Comparison of ENCODE assay signal across 33 mouse cellular contexts in the genomic region with DNA sequence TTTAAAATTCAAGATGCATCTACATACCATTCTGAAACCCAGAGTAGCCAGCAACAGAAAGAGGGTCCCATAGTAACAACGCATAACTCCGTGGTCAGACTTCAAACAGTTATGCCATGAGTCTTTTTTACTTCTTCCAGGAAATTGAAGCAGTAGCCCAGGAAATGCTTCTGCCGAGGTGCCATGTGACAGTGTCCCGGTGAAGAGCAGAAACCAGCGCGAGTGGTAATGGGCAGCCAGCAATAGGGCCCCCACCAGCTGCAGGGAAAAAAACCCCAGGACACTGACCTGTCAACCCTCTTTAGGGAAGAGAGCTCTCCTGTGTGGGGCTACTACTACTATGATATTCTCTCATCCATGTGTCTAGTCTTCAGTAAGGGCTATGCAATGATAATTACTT.
"Had no signal": no experiment of that assay in that cellular context is flagged by ENCODE, and none has a peak within 500 bp of the region (broad histone marks: within the 10 kb centered on the region; RNA-seq: fewer than 3 reads in every experiment).

No protein-coding gene starts in this region.

- H3K9me3 ChIP-seq: heart, embryonic 15.5 days; hindbrain, embryonic 12.5 days; hindbrain, embryonic 13.5 days; intestine, embryonic 15.5 days; kidney, embryonic 15.5 days had no signal

- H3K36me3 ChIP-seq: heart, embryonic 12.5 days; heart, embryonic 13.5 days; heart, embryonic 15.5 days; hindbrain, embryonic 10.5 days; hindbrain, embryonic 12.5 days; hindbrain, embryonic 13.5 days; hindbrain, embryonic 15.5 days; intestine, embryonic 15.5 days; kidney, embryonic 15.5 days had no signal

- DNase-seq: heart, postnatal 10 days; heart, postnatal 14 days; heart, postnatal 36 days; heart, postnatal 4 days; kidney, adult 11 months; kidney, adult 18-20 months; kidney, adult 2 months; kidney, adult 8-10 months; kidney, adult 9 months; kidney, postnatal 10 days; kidney, postnatal 14 days; kidney, postnatal 25 days; kidney, postnatal 36 days; layer of hippocampus, adult 9-11 months; layer of hippocampus, postnatal 36 days had no signal

- H3K9ac ChIP-seq: heart, embryonic 12.5 days; heart, embryonic 13.5 days; heart, embryonic 15.5 days; hindbrain, embryonic 12.5 days; hindbrain, embryonic 13.5 days; hindbrain, embryonic 14.5 days; hindbrain, embryonic 15.5 days; intestine, embryonic 15.5 days; kidney, embryonic 15.5 days had no signal

- H3K4me3 ChIP-seq: heart, embryonic 12.5 days; heart, embryonic 13.5 days; heart, embryonic 15.5 days; hindbrain, embryonic 10.5 days; hindbrain, embryonic 12.5 days; hindbrain, embryonic 13.5 days; hindbrain, embryonic 15.5 days; intestine, embryonic 15.5 days; kidney, embryonic 15.5 days; layer of hippocampus, adult 2 months; left cerebral cortex, adult 2 months had no signal

- H3K4me2 ChIP-seq: heart, embryonic 12.5 days; heart, embryonic 13.5 days; heart, embryonic 15.5 days; hindbrain, embryonic 12.5 days; hindbrain, embryonic 13.5 days; hindbrain, embryonic 14.5 days; hindbrain, embryonic 15.5 days; intestine, embryonic 15.5 days; kidney, embryonic 15.5 days had no signal

- H3K27ac ChIP-seq: heart, embryonic 13.5 days; heart, embryonic 15.5 days; hindbrain, embryonic 10.5 days; hindbrain, embryonic 12.5 days; hindbrain, embryonic 13.5 days; hindbrain, embryonic 14.5 days; hindbrain, embryonic 15.5 days; hindbrain, postnatal 0 days; intestine, embryonic 15.5 days; kidney, embryonic 15.5 days; kidney, postnatal 0 days; layer of hippocampus, adult 2 months; left cerebral cortex, adult 2 months had no signal

- ATAC-seq: hindbrain, embryonic 16.5 days; hindbrain, postnatal 0 days; inflammation-experienced regulatory T-cells, adult 6 months; intestine, embryonic 15.5 days; intestine, embryonic 16.5 days; intestine, postnatal 0 days had no signal

- H3K4me1 ChIP-seq: heart, embryonic 12.5 days; heart, embryonic 13.5 days; heart, embryonic 15.5 days; hindbrain, embryonic 10.5 days; hindbrain, embryonic 12.5 days; hindbrain, embryonic 13.5 days; hindbrain, embryonic 15.5 days; intestine, embryonic 15.5 days; kidney, embryonic 15.5 days had no signal

- H3K27me3 ChIP-seq: heart, embryonic 12.5 days; heart, embryonic 13.5 days; heart, embryonic 15.5 days; hindbrain, embryonic 12.5 days; hindbrain, embryonic 13.5 days; hindbrain, embryonic 15.5 days; intestine, embryonic 15.5 days; kidney, embryonic 15.5 days had no signal
